Mouse (Mus musculus): ENCODE measurements at regions not wholly inside any gene's neighbourhood (a gene's known extent, or its start where the extent isn't known, plus 50 kb on each side); places are given as distances from the start of the nearest gene placed in this dataset.

DNA sequence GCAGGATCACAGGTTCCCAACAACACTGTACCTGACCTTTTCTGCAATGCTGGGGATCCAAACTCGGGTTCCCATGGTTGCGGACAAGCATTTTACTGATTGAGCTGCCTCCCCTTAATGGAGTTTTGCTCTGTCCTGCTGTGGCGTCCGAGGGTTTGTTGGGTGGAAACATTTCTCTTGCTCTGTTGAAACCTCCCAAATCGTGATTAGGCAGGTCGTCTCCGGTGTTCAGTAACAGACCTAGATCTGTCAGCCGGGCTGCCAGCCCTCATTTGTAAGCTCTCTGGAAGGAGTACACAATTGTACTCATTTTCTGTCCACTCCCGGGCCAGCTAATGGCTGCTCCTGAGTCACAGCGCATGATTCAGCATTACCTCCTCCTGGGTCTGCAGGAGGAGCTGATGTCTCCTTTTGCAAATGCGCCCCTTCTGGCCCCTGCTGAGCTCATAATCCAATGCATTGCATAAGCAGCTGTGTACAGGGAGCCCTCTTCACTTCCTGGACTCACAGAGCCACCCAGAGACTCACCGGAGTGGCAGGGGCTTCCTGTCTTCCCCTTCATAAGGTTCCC is 49.8 kb upstream of the Sipa1l2 start:
- peak; percentile 26 to 37 for DNase-seq (ENCODE audit: low spot score in 2 of 2)
